Mouse (Mus musculus) liver, adult 2 months (tissue): Measurements from ENCODE around the gene Gm17490. TPM values are rescaled to one million over a fixed set of nuclear protein-coding genes. Genes with fewer than 3 reads are reported as not detected.

Experiments used
- DNase-seq: peaks from one replicate; pipeline ENCODE4 v3.0.0-alpha.2; 2011; ENCODE audit warnings: low read depth, low spot score; ENCODE audit errors: extremely low read depth
- H3K27ac ChIP-seq: fragments of 200-500 bp; replicated peaks from 2 replicates; pipeline ENCODE4 v1.5.1; 2012; ENCODE audit warnings: low read depth, mild to moderate bottlenecking, control low read depth, inconsistent platforms, low read length; ENCODE audit not compliant: insufficient read depth
- H3K27me3 ChIP-seq: fragments of 200-500 bp; 2 replicates; pipeline ENCODE4 v1.6.1; 2012; ENCODE audit warnings: mild to moderate bottlenecking, moderate library complexity, low read length, inconsistent platforms; ENCODE audit not compliant: control insufficient read depth, insufficient read depth
- H3K36me3 ChIP-seq: fragments of 200-500 bp; 2 replicates; pipeline ENCODE4 v1.6.1; 2012; ENCODE audit warnings: low read length, inconsistent platforms; ENCODE audit not compliant: control insufficient read depth, insufficient read depth
- H3K4me1 ChIP-seq: fragments of 200-500 bp; 2 replicates; pipeline ENCODE4 v1.6.1; 2011; ENCODE audit warnings: low read length; ENCODE audit not compliant: control insufficient read depth, insufficient read depth
- H3K4me3 ChIP-seq: fragments of 200-500 bp; 2 replicates; pipeline ENCODE4 v1.5.1; 2011; ENCODE audit warnings: low read depth, mild to moderate bottlenecking, control low read depth, low read length, moderate library complexity; ENCODE audit not compliant: insufficient read depth
- H3K79me2 ChIP-seq: fragments of 200-500 bp; 2 replicates; pipeline ENCODE4 v1.6.1; 2012; ENCODE audit warnings: inconsistent platforms, mild to moderate bottlenecking, low read length, moderate library complexity; ENCODE audit not compliant: control insufficient read depth, insufficient read depth
- H3K9ac ChIP-seq: fragments of 200-500 bp; 2 replicates; pipeline ENCODE4 v1.6.1; 2012; ENCODE audit warnings: low read depth, mild to moderate bottlenecking, control low read depth, inconsistent platforms, low read length
- CTCF ChIP-seq: fragments of 200-500 bp; IDR thresholded peaks from 2 replicates; pipeline ENCODE4 v1.5.1; 2011; ENCODE audit warnings: low read depth, low read length, control low read depth
- POLR2A ChIP-seq: fragments of 200-500 bp; IDR thresholded peaks from 2 replicates; pipeline ENCODE4 v1.6.1; 2011; ENCODE audit warnings: low read length, control low read depth; ENCODE audit not compliant: insufficient read depth; ENCODE audit errors: extremely low read depth
- WGBS: fragments of 180-500 bp; shearing (Covaris S2); methylation state at CpG from one replicate; pipeline ENCODE4 v1.1.7; 2018; 5-methylcytosine and 5-hydroxymethylcytosine counted together
- polyA plus RNA-seq: library from polyadenylated mRNA; depleted of rRNA; stranded (reverse); fragments of >200 nt; gene quantifications from 2 replicates; pipeline ENCODE4 v1.2.3, GENCODE M21; 2012; rRNA removed
- total RNA-seq: library from RNA; depleted of rRNA; stranded (reverse); fragments of >200 nt; gene quantifications from 2 replicates; pipeline ENCODE4 v1.2.3, GENCODE M21; 2014; rRNA removed

The Gm17490 gene
- total and polyA plus RNA-seq, 2 experiments = not detected

- DNase-seq = peak; percentile 51
- 67% methylated on average over 4 of the region's 4 CpGs for WGBS
- H3K79me2 ChIP-seq = no peaks in the 10 kb centered on the region
- peaks cover 72% of the 10 kb centered on the region for H3K36me3 ChIP-seq
- H3K4me3 ChIP-seq = no peak overlapping the region
- H3K27ac ChIP-seq = 0 out of 2 replicates have a peak overlapping the region, but pooled peaks have one; percentile 19
- TF ChIP-seq POLR2A (no peak), CTCF (no peak)
- H3K4me1 ChIP-seq = peaks cover 2% of the 10 kb centered on the region; the same call in 1 of the 2 replicates
- H3K27me3 ChIP-seq = no peaks in the 10 kb centered on the region
- no peak overlapping the region for H3K9ac ChIP-seq
Measured at GRCm38 (mm10) chr2:11587996-11588395, 38.1 kb downstream of the Gm17490 start.

DNA sequence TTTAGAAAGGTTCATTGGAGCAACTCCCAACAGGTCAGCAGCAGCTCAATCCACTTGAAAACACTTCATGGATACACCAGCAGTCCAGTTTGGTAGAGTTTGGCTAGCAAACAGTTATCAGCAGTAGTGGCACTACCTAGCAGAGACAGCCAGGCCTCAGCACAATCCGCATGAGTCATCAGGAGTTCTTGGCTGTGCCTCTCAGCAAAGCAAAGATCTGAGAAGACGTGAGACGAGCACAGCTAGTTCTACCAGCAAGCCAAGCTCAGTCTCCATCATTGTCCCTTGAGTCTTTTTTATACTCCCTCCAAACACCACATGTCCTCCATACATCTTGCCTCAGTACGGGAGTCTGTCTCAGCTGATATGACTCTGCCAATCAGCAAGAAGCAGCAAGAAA, 46.7 kb downstream of the Gm17490 start:
- Histone ChIP-seq H3K9ac (no peak overlapping the region), H3K4me3 (no peak overlapping the region), H3K4me1 (no peaks in the 10 kb centered on the region), H3K27ac (no peak overlapping the region), H3K36me3 (peaks cover 4% of the 10 kb centered on the region; the same call in 1 of the 2 replicates), H3K27me3 (no peaks in the 10 kb centered on the region), H3K79me2 (no peaks in the 10 kb centered on the region)
- TF ChIP-seq POLR2A (no peak), CTCF (no peak)
- 93% methylated on average over 4 of the region's 4 CpGs for WGBS
- DNase-seq = no peak

DNA sequence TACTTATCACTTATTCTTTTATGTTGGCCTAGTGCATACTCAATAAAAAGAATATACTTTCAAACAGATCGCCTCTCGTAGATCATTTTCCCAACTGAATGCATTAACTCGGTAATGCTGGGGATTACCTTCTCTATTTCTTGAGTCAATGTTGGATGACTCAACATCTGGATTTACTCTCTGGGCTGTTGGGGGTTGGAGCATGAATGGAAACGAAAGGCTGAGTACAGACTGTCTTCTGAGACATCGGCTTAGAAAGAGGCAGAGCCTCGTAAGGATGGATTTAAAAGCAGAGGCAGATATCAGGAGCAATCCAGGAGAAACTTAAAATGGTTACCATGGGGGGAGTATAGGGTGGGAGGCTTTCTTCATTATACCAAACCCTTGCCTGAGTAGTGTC, 47.9 kb downstream of the Gm17490 start:
- H3K36me3 ChIP-seq = no peaks in the 10 kb centered on the region
- no peaks in the 10 kb centered on the region for H3K4me1 ChIP-seq
- 95% methylated on average over 6 of the region's 6 CpGs for WGBS
- no peak overlapping the region for H3K4me3 ChIP-seq
- no peak overlapping the region for H3K27ac ChIP-seq
- H3K79me2 ChIP-seq = no peaks in the 10 kb centered on the region
- TF ChIP-seq POLR2A = no peak
- TF ChIP-seq CTCF = no peak
- H3K9ac ChIP-seq = no peak overlapping the region
- DNase-seq = no peak
- H3K27me3 ChIP-seq = no peaks in the 10 kb centered on the region

Other genes with a start within 250 kb of the Gm17490 start
- gene Pfkfb3, start 72.2 kb downstream of the Gm17490 start, total RNA-seq = 6.3 and 10.2 TPM in 2 replicates
- gene Pfkfb3, start 72.2 kb downstream of the Gm17490 start, polyA plus RNA-seq = 2.3 and 5.1 TPM in 2 replicates
- gene Rbm17, start 22.1 kb downstream of the Gm17490 start, total RNA-seq = 49.7 and 73.6 TPM in 2 replicates
- gene Rbm17, start 22.1 kb downstream of the Gm17490 start, polyA plus RNA-seq = 19.5 and 21.6 TPM in 2 replicates
- gene Il2ra, start 16.5 kb upstream of the Gm17490 start, total RNA-seq = 0.07 and 0.09 TPM in 2 replicates
- gene Il2ra, start 16.5 kb upstream of the Gm17490 start, polyA plus RNA-seq = 0.04 TPM in 2 replicates
- 46.6 and 59.8 TPM in 2 replicates for gene Il15ra, start 79.0 kb upstream of the Gm17490 start, total RNA-seq
- 20.1 and 24.9 TPM in 2 replicates for gene Il15ra, start 79.0 kb upstream of the Gm17490 start, polyA plus RNA-seq
- 35.4 and 40.0 TPM in 2 replicates for gene Fbh1, start 151.3 kb upstream of the Gm17490 start, total RNA-seq
- 20.4 and 21.1 TPM in 2 replicates for gene Fbh1, start 151.3 kb upstream of the Gm17490 start, polyA plus RNA-seq
- 12.3 and 13.7 TPM in 2 replicates for gene Ankrd16, start 151.6 kb upstream of the Gm17490 start, total RNA-seq
- 17.7 and 26.3 TPM in 2 replicates for gene Ankrd16, start 151.6 kb upstream of the Gm17490 start, polyA plus RNA-seq